Mouse (Mus musculus): Measurements from ENCODE around the gene Neu1.

DNA sequence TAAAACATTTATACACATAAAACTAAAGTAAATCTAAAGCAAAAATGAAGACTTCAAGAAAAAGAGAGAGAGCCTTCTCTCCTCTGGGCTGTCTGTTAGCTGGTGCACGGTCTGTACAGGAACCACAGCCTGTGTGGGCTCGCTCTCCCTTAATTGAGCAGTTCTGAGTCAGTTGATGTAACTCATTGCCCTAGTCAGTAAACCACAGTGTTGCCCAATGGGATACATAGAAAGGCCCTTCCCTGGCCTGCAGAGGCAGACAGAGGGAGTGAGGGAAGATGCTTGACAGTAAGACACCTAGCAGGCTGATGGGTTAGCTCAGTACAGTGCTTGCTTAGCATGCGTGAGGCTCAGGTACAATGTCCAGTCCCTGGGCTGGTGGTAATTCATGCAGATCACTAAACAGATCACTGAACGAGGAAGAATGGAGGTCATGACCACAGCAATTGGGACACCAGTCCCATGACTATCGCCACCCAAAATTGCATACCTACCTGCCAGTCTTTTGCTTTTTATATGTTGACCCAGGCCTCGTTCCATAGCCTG lies 7.0 kb downstream of the Neu1 start:
- TF ChIP-seq POLR2A (IDR thresholded peaks at IDR 0.05; ENCODE audit: low read depth, low read length) (no peak), CTCF (IDR thresholded peaks at IDR 0.05; ENCODE audit: extremely low read depth, insufficient read length, insufficient replicate concordance, low read depth, low read length) (no peak)

Data from small intestine, adult 2 months (tissue).